Mouse (Mus musculus) intestine, embryonic 14.5 days (tissue): ENCODE data around the gene Pak2. TPM values are rescaled to one million over a fixed set of nuclear protein-coding genes. Genes with fewer than 3 reads are reported as not detected.

Source experiments
- ATAC-seq: fragments of 200-750 bp; cut with Nextera tagmentation; replicated peaks from 2 replicates; pipeline ENCODE4 v1.8.0; 2017; ENCODE audit warnings: low read depth, moderate number of reproducible peaks, moderate TSS enrichment, moderate library complexity; ENCODE audit not compliant: low FRiP score, low TSS enrichment
- DNase-seq: peaks from one replicate; pipeline ENCODE4 v3.0.0-alpha.2; 2018; ENCODE audit warnings: low spot score
- H3K27ac ChIP-seq: fragments of 300-500 bp; sonication (generic); 2 replicates; pipeline ENCODE4 v1.5.1; 2014; ENCODE audit warnings: low read depth, mild to moderate bottlenecking, control low read depth
- H3K27me3 ChIP-seq: fragments of 300-500 bp; sonication (generic); replicated peaks from 2 replicates; pipeline ENCODE4 v1.6.1; 2014; ENCODE audit warnings: low read length, control low read depth; ENCODE audit not compliant: control insufficient read depth, insufficient read depth
- H3K36me3 ChIP-seq: fragments of 300-500 bp; sonication (generic); 2 replicates; pipeline ENCODE4 v1.6.1; 2014; ENCODE audit warnings: low read length, control low read depth; ENCODE audit not compliant: control insufficient read depth, insufficient read depth
- H3K4me1 ChIP-seq: fragments of 300-500 bp; sonication (generic); replicated peaks from 2 replicates; pipeline ENCODE4 v1.6.1; 2014; ENCODE audit warnings: low read length, control low read depth, mixed read lengths; ENCODE audit not compliant: control insufficient read depth, insufficient read depth
- H3K4me2 ChIP-seq: fragments of 300-500 bp; sonication (generic); 2 replicates; pipeline ENCODE4 v1.6.1; 2014; ENCODE audit warnings: low read length
- H3K4me3 ChIP-seq: fragments of 300-500 bp; sonication (generic); 2 replicates; pipeline ENCODE4 v1.5.1; 2014; ENCODE audit warnings: low read depth, low read length, control low read depth, mixed read lengths
- H3K9ac ChIP-seq: fragments of 300-500 bp; sonication (generic); 2 replicates; pipeline ENCODE4 v1.6.1; 2014; ENCODE audit warnings: mild to moderate bottlenecking, low read length
- H3K9me3 ChIP-seq: fragments of 300-500 bp; sonication (generic); 2 replicates; pipeline ENCODE4 v1.6.1; 2016; ENCODE audit warnings: low read length, control low read depth; ENCODE audit not compliant: control insufficient read depth
- WGBS: fragments of 180-500 bp; shearing (Covaris S2); extraction: QIAGEN DNeasy Blood & Tissue Kit; methylation state at CpG from one replicate; pipeline ENCODE4 v1.1.7; 2014; 5-methylcytosine and 5-hydroxymethylcytosine counted together
- polyA plus RNA-seq: library from polyadenylated mRNA; unstranded; fragments of >200 nt; fragmentation: Nextera tagmentation; extraction: Ambion mirVana; gene quantifications from 2 replicates; pipeline ENCODE4 v1.2.1, GENCODE M21; 2014

Gene Pak2
- polyA plus RNA-seq, 1 experiment from 2014 or later, result 41.4 TPM

DNA sequence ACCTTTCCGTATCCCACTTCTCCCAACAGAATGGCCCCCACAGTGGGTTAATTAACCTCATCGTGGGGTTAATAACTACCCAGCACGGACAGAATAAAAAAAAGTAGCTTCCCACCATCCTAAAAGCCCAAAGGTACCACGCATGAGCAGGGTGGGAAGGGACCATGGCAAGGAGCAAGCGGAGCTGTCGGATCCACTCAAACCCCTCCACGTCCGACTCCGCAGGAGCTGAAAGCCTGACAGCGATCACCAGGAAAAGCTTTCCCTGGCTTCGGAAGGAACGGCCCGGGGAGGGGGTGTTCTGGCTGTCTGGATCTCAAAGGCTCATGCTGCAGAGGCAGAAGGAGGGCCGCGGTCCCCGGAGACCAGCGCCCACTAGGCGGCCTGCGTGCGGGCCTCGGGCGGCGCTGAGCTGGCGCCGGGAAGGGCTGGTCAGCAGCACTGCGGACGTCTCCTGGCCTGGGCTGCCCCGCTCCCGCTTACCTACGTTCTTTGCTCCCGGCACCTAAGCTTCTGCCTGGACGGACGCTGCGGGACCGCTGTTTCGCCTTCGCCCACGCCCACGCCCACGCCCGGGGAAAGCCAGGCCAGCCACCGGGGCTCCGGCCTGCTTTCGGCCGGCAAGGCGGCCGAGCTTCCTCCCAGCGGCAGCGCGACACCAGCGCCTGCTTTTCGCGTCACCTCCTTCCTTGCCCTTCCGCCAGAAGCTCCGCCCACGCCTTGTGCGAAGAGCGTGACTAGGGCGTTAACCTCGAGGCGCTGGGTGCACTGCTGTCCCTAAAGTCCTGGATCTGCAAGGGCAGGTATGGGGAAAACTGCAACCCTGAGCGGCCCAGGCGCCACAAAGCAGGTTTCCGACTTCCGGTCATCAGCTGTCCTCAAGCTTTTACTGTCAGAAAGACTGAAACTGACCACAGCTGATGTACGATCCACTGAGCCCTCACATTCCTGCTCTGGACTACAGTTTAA, 76.3 kb downstream of the Pak2 start, which contains the start of gene Senp5:
Gene Senp5 (minus strand): TSS at position 779 of the 969 bp plus-strand sequence.
- WGBS, result under 1% methylated on average over 66 of the region's 66 CpGs
- Histone ChIP-seq H3K4me1 (peaks cover 14% of the 10 kb centered on the region), H3K4me2 (peak within 1 kb of the TSS; percentile 77), H3K27ac (peak within 1 kb of the TSS; percentile 66), H3K4me3 (peak within 1 kb of the TSS; percentile 85), H3K36me3 (peaks cover 6% of the 10 kb centered on the region), H3K27me3 (no peaks in the 10 kb centered on the region), H3K9me3 (no peaks in the 10 kb centered on the region), H3K9ac (peak within 1 kb of the TSS; percentile 82)
- ATAC-seq, result peak; percentile 92
- peak; percentile 91 for DNase-seq

- WGBS, result 86% methylated on average over 5 of the region's 5 CpGs
- ATAC-seq (no peak), DNase-seq (no peak)
- Histone ChIP-seq H3K4me2 (no peak overlapping the region), H3K4me1 (no peaks in the 10 kb centered on the region), H3K27me3 (no peaks in the 10 kb centered on the region), H3K36me3 (peaks cover 11% of the 10 kb centered on the region), H3K4me3 (no peak overlapping the region), H3K27ac (no peak overlapping the region), H3K9ac (no peak overlapping the region), H3K9me3 (no peaks in the 10 kb centered on the region)
Observed at GRCm38 (mm10) chr16:31996371-31996770, 82.8 kb downstream of the Pak2 start.

DNA sequence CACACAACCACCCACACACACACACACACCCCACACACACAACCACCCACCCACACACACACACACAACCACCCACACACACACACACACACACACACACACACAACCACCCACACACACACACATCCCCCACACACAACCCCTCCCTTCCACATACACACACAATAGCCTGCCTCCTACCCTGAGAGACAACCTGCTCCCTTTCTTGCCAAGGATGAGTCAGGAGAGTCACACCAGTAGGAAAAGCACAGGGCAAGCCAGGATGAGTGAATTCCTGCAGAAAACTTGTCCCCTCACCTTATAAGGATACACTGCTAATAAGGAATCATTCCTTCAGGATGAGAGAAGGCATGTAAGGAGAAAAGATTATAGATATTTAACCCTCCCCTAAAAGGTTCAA, 85.2 kb downstream of the Pak2 start:
- no peak overlapping the region for H3K9ac ChIP-seq
- no peaks in the 10 kb centered on the region for H3K9me3 ChIP-seq
- H3K4me3 ChIP-seq, result no peak overlapping the region
- no peaks in the 10 kb centered on the region for H3K27me3 ChIP-seq
- no peak overlapping the region for H3K27ac ChIP-seq
- ATAC-seq (no peak), DNase-seq (no peak)
- H3K4me2 ChIP-seq, result no peak overlapping the region
- H3K36me3 ChIP-seq, result peaks cover 26% of the 10 kb centered on the region
- no peaks in the 10 kb centered on the region for H3K4me1 ChIP-seq

GRCm38 (mm10) chr16:31993195-31993594, 85.9 kb downstream of the Pak2 start:
- Histone ChIP-seq H3K4me3 (no peak overlapping the region), H3K9me3 (no peaks in the 10 kb centered on the region), H3K27me3 (no peaks in the 10 kb centered on the region), H3K36me3 (peaks cover 28% of the 10 kb centered on the region), H3K9ac (no peak overlapping the region), H3K4me2 (no peak overlapping the region), H3K4me1 (no peaks in the 10 kb centered on the region), H3K27ac (no peak overlapping the region)
- DNase-seq (no peak), ATAC-seq (no peak)
- 94% methylated on average over 4 of the region's 4 CpGs for WGBS

DNA sequence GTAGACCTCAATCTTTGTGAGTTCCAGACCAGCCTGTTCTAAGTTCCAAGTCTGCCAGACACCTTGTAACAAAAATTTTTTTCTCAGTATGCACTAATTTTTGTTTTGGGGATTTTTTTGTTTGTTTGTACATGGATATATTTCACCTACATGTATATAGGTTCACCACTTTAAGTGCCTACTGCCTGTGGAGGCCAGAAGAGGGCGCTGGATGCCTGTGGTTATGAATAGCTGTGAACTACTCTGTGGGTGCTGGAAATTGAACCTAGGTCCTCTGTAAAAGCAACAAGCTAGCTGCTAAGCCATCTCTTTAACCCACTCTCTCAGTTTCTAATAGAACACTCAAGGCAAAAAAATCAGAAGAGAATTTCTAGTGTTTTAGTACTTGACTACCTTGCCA, 87.1 kb downstream of the Pak2 start:
- ATAC-seq, result no peak

DNA sequence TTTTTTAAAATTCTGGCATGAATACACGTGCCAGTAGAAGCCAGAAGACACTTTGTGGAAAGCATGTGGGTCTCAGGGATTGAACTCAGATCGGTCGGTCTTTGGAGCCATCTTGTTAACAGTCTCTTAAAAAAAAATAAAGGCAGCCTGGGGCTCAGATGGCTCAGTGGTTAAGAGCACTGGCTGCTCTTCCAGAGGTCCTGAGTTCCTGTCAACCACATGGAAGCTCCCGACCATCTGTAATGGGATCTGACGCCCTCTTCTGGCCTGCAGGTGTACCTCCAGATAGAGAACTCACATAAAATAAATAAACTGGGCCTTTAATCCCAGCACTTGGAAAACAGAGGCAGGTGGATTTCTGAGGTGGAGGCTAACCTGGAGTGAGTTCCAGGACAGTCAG, 98.2 kb downstream of the Pak2 start:
- Histone ChIP-seq H3K4me3 (no peak overlapping the region), H3K36me3 (peaks cover 52% of the 10 kb centered on the region), H3K4me1 (no peaks in the 10 kb centered on the region), H3K9ac (no peak overlapping the region), H3K9me3 (no peaks in the 10 kb centered on the region), H3K27ac (no peak overlapping the region), H3K27me3 (no peaks in the 10 kb centered on the region), H3K4me2 (no peak overlapping the region)
- DNase-seq (no peak), ATAC-seq (no peak)
- 82% methylated on average over 5 of the region's 5 CpGs for WGBS

More for the DNA sequence above, 87.1 kb downstream of the Pak2 start:
- no peak overlapping the region for H3K9ac ChIP-seq
- H3K27ac ChIP-seq, result no peak overlapping the region
- WGBS, result 50% methylated on average over 1 of the region's 1 CpGs
- H3K4me2 ChIP-seq, result no peak overlapping the region
- no peaks in the 10 kb centered on the region for H3K27me3 ChIP-seq
- H3K4me1 ChIP-seq, result no peaks in the 10 kb centered on the region
- no peak overlapping the region for H3K4me3 ChIP-seq
- no peaks in the 10 kb centered on the region for H3K9me3 ChIP-seq
- peaks cover 36% of the 10 kb centered on the region for H3K36me3 ChIP-seq
- no peak for DNase-seq

- Histone ChIP-seq H3K9me3 (no peaks in the 10 kb centered on the region), H3K36me3 (peaks cover 58% of the 10 kb centered on the region), H3K4me2 (no peak overlapping the region), H3K4me3 (no peak overlapping the region), H3K27me3 (no peaks in the 10 kb centered on the region), H3K4me1 (no peaks in the 10 kb centered on the region), H3K27ac (no peak overlapping the region), H3K9ac (no peak overlapping the region)
- WGBS, result 91% methylated on average over 3 of the region's 3 CpGs
- no peak for DNase-seq
- no peak for ATAC-seq
Observed at GRCm38 (mm10) chr16:31979501-31979900, 99.6 kb downstream of the Pak2 start.

DNA sequence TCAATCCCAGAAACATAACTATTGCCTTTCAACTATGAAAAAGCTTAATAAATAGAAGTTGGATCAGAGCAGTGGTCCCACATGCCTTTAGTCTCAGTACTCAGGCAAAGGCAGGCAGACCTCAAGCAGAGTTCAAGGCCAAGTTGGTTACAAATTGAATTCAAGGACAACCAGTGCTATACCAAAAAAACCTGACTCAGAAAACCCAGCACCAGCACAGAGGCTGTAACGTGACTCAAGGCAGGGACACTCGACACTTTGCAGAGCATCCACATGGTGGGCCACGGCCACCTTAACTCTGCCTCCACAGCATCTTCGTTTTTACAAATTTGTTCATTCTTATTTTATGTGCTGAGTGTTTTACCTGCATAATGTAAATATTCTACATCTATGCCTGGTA, 103.9 kb downstream of the Pak2 start:
- no peak overlapping the region for H3K4me3 ChIP-seq
- H3K27ac ChIP-seq, result no peak overlapping the region
- peaks cover 64% of the 10 kb centered on the region for H3K36me3 ChIP-seq
- DNase-seq (no peak), ATAC-seq (no peak)
- WGBS, result 83% methylated on average over 4 of the region's 4 CpGs
- H3K9ac ChIP-seq, result no peak overlapping the region
- H3K4me2 ChIP-seq, result no peak overlapping the region
- no peaks in the 10 kb centered on the region for H3K27me3 ChIP-seq
- no peaks in the 10 kb centered on the region for H3K4me1 ChIP-seq
- no peaks in the 10 kb centered on the region for H3K9me3 ChIP-seq
